Mouse (Mus musculus): ENCODE data around the gene Adcy5. TPM values are rescaled to one million over a fixed set of nuclear protein-coding genes. Genes with fewer than 3 reads are reported as not detected.
A peak's percentile ranks its signal among the peaks of the same experiment; 100 is the strongest.

The Adcy5 gene
- polyA plus RNA-seq (2012; rRNA removed) (0.32 and 0.49 TPM in 2 replicates), polyA plus RNA-seq (2014; fragmentation: Nextera tagmentation; extraction: Ambion mirVana) (0.10 and 0.11 TPM in 2 replicates)

DNA sequence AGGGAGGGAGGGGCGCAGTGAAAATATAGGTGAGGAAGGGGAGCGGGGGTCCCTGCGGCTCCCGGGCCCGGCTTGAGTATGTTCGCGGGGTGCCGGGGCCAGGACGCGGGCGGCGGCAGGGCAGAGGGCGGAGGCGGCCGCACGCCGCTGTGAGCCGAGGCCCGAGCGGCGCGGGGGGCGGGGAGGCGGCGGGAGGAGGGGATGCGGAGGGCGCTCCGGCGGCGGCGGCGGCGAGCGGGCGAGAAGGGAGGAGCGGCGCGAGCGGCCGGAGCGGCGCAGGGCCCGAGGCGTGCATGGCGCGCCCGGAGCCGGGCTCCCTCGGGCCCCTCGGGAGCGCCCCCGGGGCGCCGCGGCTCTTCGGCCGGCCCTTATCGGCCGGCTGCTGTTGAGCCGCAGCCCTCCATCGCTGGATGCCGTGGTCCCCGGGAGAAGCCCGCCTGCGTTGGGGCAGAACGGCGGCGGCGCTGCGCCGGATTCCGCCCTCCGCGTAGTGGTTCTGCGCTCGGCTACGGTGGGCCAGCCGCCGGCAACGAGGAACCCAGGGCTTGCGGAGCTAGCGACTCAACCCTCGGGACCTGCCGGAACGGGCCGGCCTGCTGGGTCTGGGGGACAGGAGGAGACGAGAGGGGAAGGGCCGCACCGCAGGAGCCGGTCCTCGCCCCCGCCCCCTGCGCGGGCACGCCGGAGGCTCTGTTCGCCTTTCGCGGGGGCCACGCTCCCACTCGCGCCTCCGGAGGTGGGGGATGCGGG lies at the start of gene Adcy5:
Adcy5 (plus strand) TSS at position 237 of the 750 bp plus-strand sequence.
- H3K4me3 ChIP-seq (ENCODE audit: insufficient read depth in 1 of 2, low read depth in 2 of 2, low read length in 2 of 2), result peak within 1 kb of the TSS; percentile 10 to 27
- no peak for ATAC-seq (ENCODE audit: insufficient read depth)
- TF ChIP-seq CTCF (IDR thresholded peaks at IDR 0.05; ENCODE audit: low read depth) (no peak), EP300 (IDR thresholded peaks at IDR 0.05; ENCODE audit: low read depth) (no peak)
- no peaks in the 10 kb centered on the region for H3K4me1 ChIP-seq (replicated peaks; ENCODE audit: control insufficient read depth in 2 of 2, insufficient read depth in 2 of 2, low read length in 1 of 2)
- no peak for DNase-seq (ENCODE audit: low read depth in 3 of 3, low spot score in 3 of 3)
- H3K9me3 ChIP-seq (ENCODE audit: control insufficient read depth, low read length), result no peaks in the 10 kb centered on the region
- H3K4me2 ChIP-seq (ENCODE audit: low read depth), result peak within 1 kb of the TSS; percentile 51
- H3K9ac ChIP-seq (replicated peaks), result no peak within 1 kb of the TSS
- H3K27ac ChIP-seq, result no peak within 1 kb of the TSS
- WGBS (ENCODE audit: insufficient replicate concordance), result under 1% methylated on average over 73 of the region's 104 CpGs
- no peaks in the 10 kb centered on the region for H3K36me3 ChIP-seq (replicated peaks; ENCODE audit: control insufficient read depth, insufficient read depth, low read depth)
- peaks cover 69% of the 10 kb centered on the region for H3K27me3 ChIP-seq (ENCODE audit: control insufficient read depth, insufficient read depth, low read length)

DNA sequence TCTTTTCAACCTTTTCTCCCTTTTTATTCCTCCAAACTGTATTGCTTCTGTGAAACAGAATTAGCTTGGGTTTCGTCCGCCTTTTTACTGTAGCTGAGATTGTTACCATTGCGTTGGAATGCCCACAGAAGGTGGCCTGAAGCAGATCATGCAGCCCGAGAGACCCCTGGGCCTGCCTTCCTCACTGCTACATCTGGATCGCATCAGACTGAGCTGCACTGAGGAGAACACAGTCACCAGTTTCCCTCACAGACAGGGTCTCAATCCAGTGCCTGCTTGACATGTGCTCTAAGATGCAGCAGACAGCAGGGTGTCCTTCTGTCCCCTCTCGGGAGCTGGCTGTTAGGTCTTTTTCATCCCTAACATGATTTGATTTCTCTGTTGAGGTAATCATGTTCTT lies 46.7 kb upstream of the Adcy5 start:
- H3K4me1 ChIP-seq (replicated peaks; ENCODE audit: control insufficient read depth in 2 of 2, insufficient read depth in 2 of 2, low read length in 1 of 2), result no peaks in the 10 kb centered on the region
- no peak overlapping the region for H3K4me2 ChIP-seq (ENCODE audit: low read depth)
- no peaks in the 10 kb centered on the region for H3K9me3 ChIP-seq (ENCODE audit: control insufficient read depth, low read length)
- H3K27ac ChIP-seq, result no peak overlapping the region
- no peak overlapping the region for H3K4me3 ChIP-seq (ENCODE audit: insufficient read depth in 1 of 2, low read depth in 2 of 2, low read length in 2 of 2)
- no peaks in the 10 kb centered on the region for H3K27me3 ChIP-seq (ENCODE audit: control insufficient read depth, insufficient read depth, low read length)
- no peak overlapping the region for H3K9ac ChIP-seq (replicated peaks)
- H3K36me3 ChIP-seq (replicated peaks; ENCODE audit: control insufficient read depth, insufficient read depth, low read depth), result no peaks in the 10 kb centered on the region; the same call in 1 of the 2 replicates
- 75% methylated on average over 6 of the region's 6 CpGs for WGBS (ENCODE audit: insufficient replicate concordance)
- TF ChIP-seq EP300 (IDR thresholded peaks at IDR 0.05; ENCODE audit: low read depth) (no peak), CTCF (IDR thresholded peaks at IDR 0.05; ENCODE audit: low read depth) (no peak)
- DNase-seq (ENCODE audit: low read depth in 3 of 3, low spot score in 3 of 3) (no peak), ATAC-seq (ENCODE audit: insufficient read depth) (no peak)

GRCm38 (mm10) chr16:35109156-35109555 lies 45.5 kb upstream of the Adcy5 start:
- WGBS (ENCODE audit: insufficient replicate concordance), result 69% methylated on average over 8 of the region's 8 CpGs
- no peak for TF ChIP-seq CTCF (IDR thresholded peaks at IDR 0.05; ENCODE audit: low read depth)
- no peak for TF ChIP-seq EP300 (IDR thresholded peaks at IDR 0.05; ENCODE audit: low read depth)
- Histone ChIP-seq H3K4me3 (ENCODE audit: insufficient read depth in 1 of 2, low read depth in 2 of 2, low read length in 2 of 2) (no peak overlapping the region), H3K4me1 (replicated peaks; ENCODE audit: control insufficient read depth in 2 of 2, insufficient read depth in 2 of 2, low read length in 1 of 2) (no peaks in the 10 kb centered on the region), H3K9ac (replicated peaks) (no peak overlapping the region), H3K9me3 (ENCODE audit: control insufficient read depth, low read length) (no peaks in the 10 kb centered on the region), H3K36me3 (replicated peaks; ENCODE audit: control insufficient read depth, insufficient read depth, low read depth) (no peaks in the 10 kb centered on the region; the same call in 1 of the 2 replicates), H3K27ac (no peak overlapping the region), H3K4me2 (ENCODE audit: low read depth) (no peak overlapping the region), H3K27me3 (ENCODE audit: control insufficient read depth, insufficient read depth, low read length) (no peaks in the 10 kb centered on the region)
- no peak for ATAC-seq (ENCODE audit: insufficient read depth)
- no peak for DNase-seq (ENCODE audit: low read depth in 3 of 3, low spot score in 3 of 3)

DNA sequence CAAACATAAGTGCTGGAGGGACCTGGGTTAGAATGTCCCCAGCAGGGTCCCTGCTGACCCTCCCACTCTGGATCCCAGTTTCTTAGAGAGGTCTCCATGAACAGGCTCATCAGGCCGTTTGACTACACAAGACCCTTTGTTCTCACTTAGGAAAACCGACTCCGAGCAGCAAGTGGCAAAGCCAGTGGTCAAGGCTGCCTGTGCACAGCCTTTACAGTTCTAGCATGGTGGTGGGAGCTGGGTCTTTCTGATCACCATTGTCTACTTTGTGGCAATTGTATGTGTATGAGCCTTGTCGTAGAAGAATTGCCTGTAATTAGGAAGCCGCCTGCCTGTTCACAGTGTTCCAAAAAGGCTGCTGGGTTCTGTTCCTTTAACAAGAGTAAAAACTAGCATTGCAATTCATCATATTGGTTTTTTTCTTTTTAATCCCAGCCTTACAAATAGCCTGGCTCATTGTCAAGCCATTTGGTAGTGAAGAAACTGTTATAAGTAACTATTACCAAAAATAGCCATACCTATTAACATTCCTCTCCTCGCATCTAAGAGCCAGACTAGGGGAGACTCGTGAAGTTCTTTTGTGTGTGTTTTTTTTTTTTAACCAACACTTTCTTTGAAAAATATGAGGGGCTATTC lies 44.9 kb upstream of the Adcy5 start:
- H3K4me1 ChIP-seq (replicated peaks; ENCODE audit: control insufficient read depth in 2 of 2, insufficient read depth in 2 of 2, low read length in 1 of 2), result no peaks in the 10 kb centered on the region
- ATAC-seq (ENCODE audit: insufficient read depth) (no peak), DNase-seq (ENCODE audit: low read depth in 3 of 3, low spot score in 3 of 3) (no peak)
- no peaks in the 10 kb centered on the region for H3K27me3 ChIP-seq (ENCODE audit: control insufficient read depth, insufficient read depth, low read length)
- no peak overlapping the region for H3K9ac ChIP-seq (replicated peaks)
- H3K27ac ChIP-seq, result no peak overlapping the region
- H3K4me2 ChIP-seq (ENCODE audit: low read depth), result no peak overlapping the region
- no peak overlapping the region for H3K4me3 ChIP-seq (ENCODE audit: insufficient read depth in 1 of 2, low read depth in 2 of 2, low read length in 2 of 2)
- no peaks in the 10 kb centered on the region; the same call in 1 of the 2 replicates for H3K36me3 ChIP-seq (replicated peaks; ENCODE audit: control insufficient read depth, insufficient read depth, low read depth)
- no peak for TF ChIP-seq EP300 (IDR thresholded peaks at IDR 0.05; ENCODE audit: low read depth)
- TF ChIP-seq CTCF (IDR thresholded peaks at IDR 0.05; ENCODE audit: low read depth), result no peak
- H3K9me3 ChIP-seq (ENCODE audit: control insufficient read depth, low read length), result no peaks in the 10 kb centered on the region
- 66% methylated on average over 7 of the region's 7 CpGs for WGBS (ENCODE audit: insufficient replicate concordance)
